Mouse (Mus musculus) hindbrain, embryonic 11.5 days (tissue): ENCODE measurements around the gene Armc12. TPM values are rescaled to one million over a fixed set of nuclear protein-coding genes. Genes with fewer than 3 reads are reported as not detected.

ENCODE experiments used
- ATAC-seq: fragments of 200-750 bp; cut with Nextera tagmentation; 2 replicates; pipeline ENCODE4 v1.8.0; 2017; ENCODE audit warnings: mild to moderate bottlenecking, moderate TSS enrichment, moderate library complexity; ENCODE audit not compliant: low FRiP score
- DNase-seq: peaks from one replicate; pipeline ENCODE4 v3.0.0-alpha.2; 2015; ENCODE audit warnings: low spot score
- H3K27ac ChIP-seq: fragments of 300-500 bp; sonication (generic); 2 replicates; pipeline ENCODE4 v1.5.1; 2014; ENCODE audit warnings: mild to moderate bottlenecking, low read depth, low read length
- H3K27me3 ChIP-seq: fragments of 300-500 bp; sonication (generic); 2 replicates; pipeline ENCODE4 v1.6.1; 2014; ENCODE audit warnings: mild to moderate bottlenecking, low read length, moderate library complexity, mixed read lengths; ENCODE audit not compliant: control insufficient read depth, insufficient read depth
- H3K36me3 ChIP-seq: fragments of 300-500 bp; sonication (generic); 2 replicates; pipeline ENCODE4 v1.6.1; 2014; ENCODE audit warnings: mild to moderate bottlenecking, low read length, moderate library complexity, mixed read lengths; ENCODE audit not compliant: control insufficient read depth, insufficient read depth
- H3K4me1 ChIP-seq: fragments of 300-500 bp; sonication (generic); replicated peaks from 2 replicates; pipeline ENCODE4 v1.6.1; 2014; ENCODE audit warnings: low read length, mixed read lengths; ENCODE audit not compliant: control insufficient read depth, insufficient read depth
- H3K4me2 ChIP-seq: fragments of 300-500 bp; sonication (generic); replicated peaks from 2 replicates; pipeline ENCODE4 v1.6.1; 2014; ENCODE audit warnings: mild to moderate bottlenecking, low read depth, low read length
- H3K4me3 ChIP-seq: fragments of 300-500 bp; sonication (generic); 2 replicates; pipeline ENCODE4 v1.5.1; 2014; ENCODE audit warnings: low read depth, low read length
- H3K9ac ChIP-seq: fragments of 300-500 bp; sonication (generic); 2 replicates; pipeline ENCODE4 v1.6.1; 2014; ENCODE audit warnings: low read depth, low read length
- H3K9me3 ChIP-seq: fragments of 300-500 bp; sonication (generic); 2 replicates; pipeline ENCODE4 v1.6.1; 2016; ENCODE audit warnings: low read length; ENCODE audit not compliant: control insufficient read depth
- WGBS: fragments of 180-500 bp; shearing (Covaris S2); extraction: QIAGEN DNeasy Blood & Tissue Kit; methylation state at CpG from one replicate; pipeline ENCODE4 v1.1.7; 2014; 5-methylcytosine and 5-hydroxymethylcytosine counted together
- polyA plus RNA-seq: library from polyadenylated mRNA; unstranded; fragments of >200 nt; fragmentation: Nextera tagmentation; extraction: Ambion mirVana; gene quantifications from 2 replicates; pipeline ENCODE4 v1.2.1, GENCODE M21; 2014

Armc12 gene
- polyA plus RNA-seq, 1 experiment from 2014 or later = not detected

DNA sequence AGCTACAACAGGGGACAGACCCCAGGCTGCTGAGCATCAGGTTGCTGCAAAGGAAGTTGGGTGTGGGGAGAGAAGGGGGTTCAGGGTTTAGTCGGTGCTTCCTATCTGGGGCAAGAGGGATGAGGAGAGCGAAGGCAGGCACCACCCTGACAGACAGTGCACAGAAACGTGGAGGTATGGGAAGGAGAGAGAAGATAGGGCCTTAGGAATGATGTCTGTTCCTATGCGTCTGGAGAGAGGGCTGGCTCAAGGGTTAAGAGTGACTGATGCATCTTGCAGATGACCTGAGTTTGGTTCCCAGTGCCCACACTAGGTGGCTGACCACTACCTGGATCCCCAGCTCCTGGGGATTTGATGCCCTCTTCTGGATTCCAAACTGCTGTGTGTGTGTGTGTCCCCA is 13.7 kb upstream of the Armc12 start:
- no peak overlapping the region for H3K4me2 ChIP-seq
- H3K27me3 ChIP-seq = peaks cover 7% of the 10 kb centered on the region; the same call in 1 of the 2 replicates

GRCm38 (mm10) chr17:28517441-28517955 is 13.1 kb upstream of the Armc12 start, which contains the start of gene Fkbp5:
Fkbp5 (minus strand) TSS chr17:28517527.
- 4% methylated on average over 16 of the region's 16 CpGs for WGBS
- Histone ChIP-seq H3K9ac (peak within 1 kb of the TSS; percentile 73), H3K4me1 (0 out of 2 replicates have a peak, but pooled peaks cover 2% of the 10 kb centered on the region), H3K27ac (no peak within 1 kb of the TSS), H3K36me3 (no peaks in the 10 kb centered on the region), H3K9me3 (no peaks in the 10 kb centered on the region), H3K27me3 (peaks cover 9% of the 10 kb centered on the region; the same call in 1 of the 2 replicates), H3K4me3 (peak within 1 kb of the TSS; percentile 44), H3K4me2 (peak within 1 kb of the TSS; percentile 86)
- ATAC-seq (peak; percentile 48), DNase-seq (peak; percentile 65)

More for the DNA sequence above, 13.7 kb upstream of the Armc12 start:
- no peak for DNase-seq
- no peak for ATAC-seq
- Histone ChIP-seq H3K27ac (no peak overlapping the region), H3K9ac (no peak overlapping the region), H3K9me3 (no peaks in the 10 kb centered on the region), H3K36me3 (no peaks in the 10 kb centered on the region), H3K4me3 (no peak overlapping the region), H3K4me1 (0 out of 2 replicates have a peak, but pooled peaks cover 2% of the 10 kb centered on the region)
- WGBS = 70% methylated on average over 4 of the region's 4 CpGs

GRCm38 (mm10) chr17:28517956-28518614 is 12.5 kb upstream of the Armc12 start:
- H3K9me3 ChIP-seq = no peaks in the 10 kb centered on the region
- H3K4me2 ChIP-seq = peak overlapping the region; percentile 86
- H3K27ac ChIP-seq = no peak overlapping the region
- under 1% methylated on average over 44 of the region's 46 CpGs for WGBS
- H3K4me1 ChIP-seq = 0 out of 2 replicates have a peak, but pooled peaks cover 2% of the 10 kb centered on the region
- DNase-seq (peak; percentile 62), ATAC-seq (peak; percentile 46)
- peak overlapping the region; percentile 44 for H3K4me3 ChIP-seq
- no peaks in the 10 kb centered on the region for H3K36me3 ChIP-seq
- H3K27me3 ChIP-seq = peaks cover 9% of the 10 kb centered on the region; the same call in 1 of the 2 replicates
- peak overlapping the region; percentile 73 for H3K9ac ChIP-seq

DNA sequence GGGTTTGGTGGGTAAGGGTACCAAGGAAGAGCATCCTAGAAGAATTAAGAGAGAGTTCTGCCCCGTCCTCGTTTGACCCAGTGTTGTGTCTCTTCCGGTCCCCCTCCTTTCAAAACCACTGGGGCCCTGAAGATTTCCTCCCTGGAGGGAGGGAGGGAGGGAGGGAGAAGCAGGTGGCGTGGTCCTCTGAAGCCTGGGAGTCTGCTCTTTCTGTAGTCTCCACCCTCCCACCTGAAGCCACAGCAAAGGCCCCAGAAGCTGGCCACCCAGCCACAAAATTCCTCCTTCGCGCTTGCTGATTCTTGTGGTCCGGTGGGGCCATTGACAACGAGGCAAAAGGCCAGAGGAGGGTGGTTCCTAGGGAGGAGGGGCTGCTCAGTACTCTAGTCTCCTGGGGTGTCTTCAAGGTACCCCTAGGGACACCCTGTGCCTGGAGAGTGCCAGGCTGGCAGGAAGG is 12.0 kb upstream of the Armc12 start:
- DNase-seq = no peak
- peak overlapping the region; percentile 73; the same call in 1 of the 2 replicates for H3K9ac ChIP-seq
- H3K36me3 ChIP-seq = no peaks in the 10 kb centered on the region

GRCm38 (mm10) chr17:28519827-28520226 is 10.8 kb upstream of the Armc12 start:
- Histone ChIP-seq H3K27ac (no peak overlapping the region), H3K36me3 (no peaks in the 10 kb centered on the region), H3K4me3 (no peak overlapping the region), H3K9me3 (no peaks in the 10 kb centered on the region), H3K9ac (no peak overlapping the region), H3K4me1 (0 out of 2 replicates have a peak, but pooled peaks cover 5% of the 10 kb centered on the region), H3K4me2 (no peak overlapping the region), H3K27me3 (peaks cover 17% of the 10 kb centered on the region; the same call in 1 of the 2 replicates)
- ATAC-seq = no peak
- no peak for DNase-seq
- WGBS = 92% methylated on average over 3 of the region's 3 CpGs

More for the DNA sequence above, 12.0 kb upstream of the Armc12 start:
- Histone ChIP-seq H3K4me3 (peak overlapping the region; percentile 44), H3K9me3 (no peaks in the 10 kb centered on the region), H3K27me3 (peaks cover 11% of the 10 kb centered on the region; the same call in 1 of the 2 replicates), H3K27ac (no peak overlapping the region; the same call in 1 of the 2 replicates), H3K4me2 (peak overlapping the region; percentile 86), H3K4me1 (0 out of 2 replicates have a peak, but pooled peaks cover 5% of the 10 kb centered on the region)
- no peak for ATAC-seq
- 17% methylated on average over 8 of the region's 8 CpGs for WGBS

GRCm38 (mm10) chr17:28520561-28520960 is 10.0 kb upstream of the Armc12 start:
- Histone ChIP-seq H3K27ac (no peak overlapping the region), H3K9me3 (no peaks in the 10 kb centered on the region), H3K9ac (no peak overlapping the region), H3K4me2 (no peak overlapping the region), H3K4me3 (no peak overlapping the region), H3K36me3 (no peaks in the 10 kb centered on the region), H3K4me1 (0 out of 2 replicates have a peak, but pooled peaks cover 5% of the 10 kb centered on the region), H3K27me3 (peaks cover 17% of the 10 kb centered on the region; the same call in 1 of the 2 replicates)
- ATAC-seq (no peak), DNase-seq (no peak)
- 81% methylated on average over 4 of the region's 4 CpGs for WGBS

- Histone ChIP-seq H3K4me3 (no peak overlapping the region), H3K4me1 (0 out of 2 replicates have a peak, but pooled peaks cover 5% of the 10 kb centered on the region), H3K4me2 (no peak overlapping the region), H3K27ac (no peak overlapping the region), H3K36me3 (no peaks in the 10 kb centered on the region), H3K9me3 (no peaks in the 10 kb centered on the region), H3K9ac (no peak overlapping the region), H3K27me3 (peaks cover 17% of the 10 kb centered on the region; the same call in 1 of the 2 replicates)
- ATAC-seq (no peak), DNase-seq (no peak)
- WGBS = 70% methylated on average over 5 of the region's 5 CpGs
These were observed 9.4 kb upstream of the Armc12 start for GRCm38 (mm10) chr17:28521071-28521726.

- Histone ChIP-seq H3K9ac (no peak overlapping the region), H3K4me2 (peak overlapping the region; percentile 89), H3K9me3 (no peaks in the 10 kb centered on the region), H3K4me1 (0 out of 2 replicates have a peak, but pooled peaks cover 5% of the 10 kb centered on the region), H3K27me3 (peaks cover 17% of the 10 kb centered on the region; the same call in 1 of the 2 replicates), H3K36me3 (no peaks in the 10 kb centered on the region), H3K27ac (no peak overlapping the region), H3K4me3 (no peak overlapping the region)
- ATAC-seq = no peak
- WGBS = 46% methylated on average over 6 of the region's 6 CpGs
- DNase-seq = no peak
These were observed 8.7 kb upstream of the Armc12 start for GRCm38 (mm10) chr17:28521920-28522319.
